Mouse (Mus musculus) kidney, adult 2 months (tissue): ENCODE data around the gene Nbeal2. TPM values are rescaled to one million over a fixed set of nuclear protein-coding genes. Genes with fewer than 3 reads are reported as not detected.

Experiments used
- DNase-seq: peaks from one replicate; pipeline ENCODE4 v3.0.0; 2021
- H3K27ac ChIP-seq: fragments of 200-500 bp; 2 replicates; pipeline ENCODE4 v1.5.1; 2012; ENCODE audit warnings: low read depth, low read length, control low read depth, inconsistent platforms; ENCODE audit not compliant: insufficient read depth
- H3K27me3 ChIP-seq: fragments of 200-500 bp; replicated peaks from 2 replicates; pipeline ENCODE4 v1.6.1; 2012; ENCODE audit warnings: mild to moderate bottlenecking, moderate library complexity, low read length, inconsistent platforms; ENCODE audit not compliant: control insufficient read depth, insufficient read depth
- H3K36me3 ChIP-seq: fragments of 200-500 bp; 2 replicates; pipeline ENCODE4 v1.6.1; 2012; ENCODE audit warnings: mild to moderate bottlenecking, moderate library complexity, low read length, inconsistent platforms; ENCODE audit not compliant: control insufficient read depth, insufficient read depth
- H3K4me1 ChIP-seq: fragments of 200-500 bp; 2 replicates; pipeline ENCODE4 v1.6.1; 2011; ENCODE audit warnings: low read length; ENCODE audit not compliant: control insufficient read depth, insufficient read depth
- H3K4me3 ChIP-seq: fragments of 200-500 bp; 2 replicates; pipeline ENCODE4 v1.5.1; 2011; ENCODE audit warnings: mild to moderate bottlenecking, low read depth, low read length, control low read depth; ENCODE audit not compliant: insufficient read depth
- CTCF ChIP-seq: fragments of 200-500 bp; conservative IDR thresholded peaks from 2 replicates; pipeline ENCODE4 v1.5.1; 2011; ENCODE audit warnings: low read depth, mild to moderate bottlenecking, control low read depth, low read length, moderate library complexity, mixed read lengths; ENCODE audit not compliant: insufficient read depth, insufficient read length
- POLR2A ChIP-seq: fragments of 200-500 bp; IDR thresholded peaks from one replicate; pipeline ENCODE4 v1.6.1; 2011; ENCODE audit warnings: low read depth, low read length, control low read depth
- WGBS: fragments of 180-500 bp; shearing (Covaris S2); methylation state at CpG from one replicate; pipeline ENCODE4 v1.1.7; 2018; 5-methylcytosine and 5-hydroxymethylcytosine counted together
- polyA plus RNA-seq: library from polyadenylated mRNA; depleted of rRNA; stranded (reverse); fragments of >200 nt; gene quantifications from 2 replicates; pipeline ENCODE4 v1.2.3, GENCODE M21; 2012

Nbeal2 gene
- polyA plus RNA-seq, 1 experiment = 41.6 TPM

- Histone ChIP-seq H3K4me1 (peaks cover 6% of the 10 kb centered on the region; the same call in 1 of the 2 replicates), H3K4me3 (peak within 1 kb of the TSS; percentile 56), H3K27me3 (no peaks in the 10 kb centered on the region), H3K27ac (peak within 1 kb of the TSS; percentile 68), H3K36me3 (no peaks in the 10 kb centered on the region)
- WGBS = 5% methylated on average over 41 of the region's 41 CpGs
- peak; percentile 93 for DNase-seq
- TF ChIP-seq POLR2A (no peak), CTCF (no peak)
These were observed 29.4 kb downstream of the Nbeal2 start, which contains the start of gene Nradd for GRCm38 (mm10) chr9:110624361-110625166. Gene Nradd (minus strand): TSS chr9:110624452.

GRCm38 (mm10) chr9:110623416-110624195 lies 30.4 kb downstream of the Nbeal2 start:
- TF ChIP-seq CTCF = no peak
- no peak for TF ChIP-seq POLR2A
- Histone ChIP-seq H3K27ac (no peak overlapping the region; the same call in 1 of the 2 replicates), H3K4me1 (peaks cover 6% of the 10 kb centered on the region; the same call in 1 of the 2 replicates), H3K27me3 (no peaks in the 10 kb centered on the region), H3K36me3 (peaks cover 2% of the 10 kb centered on the region; the same call in 1 of the 2 replicates), H3K4me3 (peak overlapping the region; percentile 56)
- 52% methylated on average over 8 of the region's 8 CpGs for WGBS
- no peak for DNase-seq

GRCm38 (mm10) chr9:110622621-110623219 lies 31.2 kb downstream of the Nbeal2 start:
- H3K27ac ChIP-seq = no peak overlapping the region

GRCm38 (mm10) chr9:110620685-110621084 lies 33.3 kb downstream of the Nbeal2 start:
- H3K27ac ChIP-seq = no peak overlapping the region
- no peak for DNase-seq
- no peak overlapping the region for H3K4me3 ChIP-seq
- H3K4me1 ChIP-seq = peaks cover 6% of the 10 kb centered on the region; the same call in 1 of the 2 replicates
- WGBS = 93% methylated on average over 7 of the region's 7 CpGs
- no peak for TF ChIP-seq CTCF
- TF ChIP-seq POLR2A = no peak
- H3K27me3 ChIP-seq = no peaks in the 10 kb centered on the region
- H3K36me3 ChIP-seq = peaks cover 3% of the 10 kb centered on the region; the same call in 1 of the 2 replicates

More at GRCm38 (mm10) chr9:110622621-110623219, 31.2 kb downstream of the Nbeal2 start:
- peak; percentile 56 for DNase-seq
- Histone ChIP-seq H3K4me1 (peaks cover 6% of the 10 kb centered on the region; the same call in 1 of the 2 replicates), H3K4me3 (no peak overlapping the region), H3K27me3 (no peaks in the 10 kb centered on the region), H3K36me3 (peaks cover 3% of the 10 kb centered on the region; the same call in 1 of the 2 replicates)
- WGBS = 62% methylated on average over 12 of the region's 12 CpGs
- TF ChIP-seq CTCF (no peak), POLR2A (no peak)

- DNase-seq = no peak
- TF ChIP-seq CTCF (peak; percentile 38; the same call in 1 of the 2 replicates), POLR2A (no peak)
- 89% methylated on average over 7 of the region's 7 CpGs for WGBS
- peaks cover 3% of the 10 kb centered on the region; the same call in 1 of the 2 replicates for H3K36me3 ChIP-seq
- H3K4me1 ChIP-seq = peaks cover 5% of the 10 kb centered on the region; the same call in 1 of the 2 replicates
- H3K4me3 ChIP-seq = no peak overlapping the region
- H3K27ac ChIP-seq = no peak overlapping the region
- H3K27me3 ChIP-seq = no peaks in the 10 kb centered on the region
These were observed 33.8 kb downstream of the Nbeal2 start for GRCm38 (mm10) chr9:110620180-110620579.

GRCm38 (mm10) chr9:110617081-110617480 lies 36.9 kb downstream of the Nbeal2 start:
- Histone ChIP-seq H3K36me3 (peaks cover 3% of the 10 kb centered on the region; the same call in 1 of the 2 replicates), H3K27me3 (no peaks in the 10 kb centered on the region), H3K27ac (no peak overlapping the region), H3K4me1 (no peaks in the 10 kb centered on the region), H3K4me3 (no peak overlapping the region)
- TF ChIP-seq POLR2A (no peak), CTCF (no peak)
- WGBS = 66% methylated on average over 3 of the region's 3 CpGs
- peak; percentile 47 for DNase-seq
